Mouse (Mus musculus): ENCODE measurements around the gene Sinhcaf. TPM values are rescaled to one million over a fixed set of nuclear protein-coding genes. Genes with fewer than 3 reads are reported as not detected.
"Not testable (repeated sequence)": the region's sequence is repeated elsewhere in the genome, so short reads cannot be mapped to it uniquely, and the experiment has no call there.

The Sinhcaf gene
- total RNA-seq, 1 experiment from 2014 or later = 45.3 TPM

GRCm38 (mm10) chr6:148955641-148956420 is 9.6 kb upstream of the Sinhcaf start:
- no peak for ATAC-seq (ENCODE audit: extremely low read depth, insufficient number of reproducible peaks, low FRiP score, poor library complexity, severe bottlenecking)

GRCm38 (mm10) chr6:148946881-148947405 is 676 bp upstream of the Sinhcaf start:
- ATAC-seq (ENCODE audit: extremely low read depth, insufficient number of reproducible peaks, low FRiP score, poor library complexity, severe bottlenecking) = no peak

- ATAC-seq (ENCODE audit: extremely low read depth, insufficient number of reproducible peaks, low FRiP score, poor library complexity, severe bottlenecking) = no peak
Observed at GRCm38 (mm10) chr6:148945509-148946408, 508 bp downstream of the Sinhcaf start.

- ATAC-seq (ENCODE audit: extremely low read depth, insufficient number of reproducible peaks, low FRiP score, poor library complexity, severe bottlenecking) = peak; percentile 52
Observed at GRCm38 (mm10) chr6:148944767-148945508, 1.3 kb downstream of the Sinhcaf start.

- no peak for ATAC-seq (ENCODE audit: extremely low read depth, insufficient number of reproducible peaks, low FRiP score, poor library complexity, severe bottlenecking)
Observed at GRCm38 (mm10) chr6:148944344-148944766, 1.9 kb downstream of the Sinhcaf start.

GRCm38 (mm10) chr6:148943695-148944094 is 2.6 kb downstream of the Sinhcaf start:
- ATAC-seq (ENCODE audit: extremely low read depth, insufficient number of reproducible peaks, low FRiP score, poor library complexity, severe bottlenecking) = no peak

- ATAC-seq (ENCODE audit: extremely low read depth, insufficient number of reproducible peaks, low FRiP score, poor library complexity, severe bottlenecking) = no peak
Observed at GRCm38 (mm10) chr6:148942406-148942805, 3.9 kb downstream of the Sinhcaf start.

GRCm38 (mm10) chr6:148941880-148942279 is 4.4 kb downstream of the Sinhcaf start:
- ATAC-seq (ENCODE audit: extremely low read depth, insufficient number of reproducible peaks, low FRiP score, poor library complexity, severe bottlenecking) = no peak

- ATAC-seq (ENCODE audit: extremely low read depth, insufficient number of reproducible peaks, low FRiP score, poor library complexity, severe bottlenecking) = peak; percentile 60; the same call in 1 of the 2 replicates
Observed at GRCm38 (mm10) chr6:148940383-148940782, 5.9 kb downstream of the Sinhcaf start.

- ATAC-seq (ENCODE audit: extremely low read depth, insufficient number of reproducible peaks, low FRiP score, poor library complexity, severe bottlenecking) = no peak
Observed at GRCm38 (mm10) chr6:148937693-148938092, 8.6 kb downstream of the Sinhcaf start.

GRCm38 (mm10) chr6:148934961-148935590 is 11.2 kb downstream of the Sinhcaf start:
- no peak for ATAC-seq (ENCODE audit: extremely low read depth, insufficient number of reproducible peaks, low FRiP score, poor library complexity, severe bottlenecking)

GRCm38 (mm10) chr6:148931281-148931680 is 15.0 kb downstream of the Sinhcaf start:
- no peak for ATAC-seq (ENCODE audit: extremely low read depth, insufficient number of reproducible peaks, low FRiP score, poor library complexity, severe bottlenecking)

GRCm38 (mm10) chr6:148918841-148919398 is 27.3 kb downstream of the Sinhcaf start:
- no peak for ATAC-seq (ENCODE audit: extremely low read depth, insufficient number of reproducible peaks, low FRiP score, poor library complexity, severe bottlenecking)

- ATAC-seq (ENCODE audit: extremely low read depth, insufficient number of reproducible peaks, low FRiP score, poor library complexity, severe bottlenecking) = no peak
Observed at GRCm38 (mm10) chr6:148917672-148918071, 28.6 kb downstream of the Sinhcaf start.

GRCm38 (mm10) chr6:148916817-148917216 is 29.4 kb downstream of the Sinhcaf start:
- 0 out of 2 replicates have a peak, but pooled peaks have one; percentile 23 for ATAC-seq (ENCODE audit: extremely low read depth, insufficient number of reproducible peaks, low FRiP score, poor library complexity, severe bottlenecking)

GRCm38 (mm10) chr6:148913938-148914337 is 32.3 kb downstream of the Sinhcaf start:
- peak; percentile 67; the same call in 1 of the 2 replicates for ATAC-seq (ENCODE audit: extremely low read depth, insufficient number of reproducible peaks, low FRiP score, poor library complexity, severe bottlenecking)

- not testable (repeated sequence) for ATAC-seq (ENCODE audit: extremely low read depth, insufficient number of reproducible peaks, low FRiP score, poor library complexity, severe bottlenecking)
Observed at GRCm38 (mm10) chr6:148911906-148912305, 34.4 kb downstream of the Sinhcaf start.

- ATAC-seq (ENCODE audit: extremely low read depth, insufficient number of reproducible peaks, low FRiP score, poor library complexity, severe bottlenecking) = no peak
Observed at GRCm38 (mm10) chr6:148906958-148907357, 39.3 kb downstream of the Sinhcaf start.

All from neutrophil, adult 5-6 weeks (primary cell).